Mouse (Mus musculus): ENCODE measurements at regions not wholly inside any gene's neighbourhood (a gene's known extent, or its start where the extent isn't known, plus 50 kb on each side); places are given as distances from the start of the nearest gene placed in this dataset.
A peak's percentile ranks its signal among the peaks of the same experiment; 100 is the strongest.

GRCm38 (mm10) chr15:68430486-68430885 is 1929.8 kb upstream of the Lrrc6 start:
- H3K27me3 ChIP-seq (replicated peaks): no peaks in the 10 kb centered on the region
- H3K79me2 ChIP-seq (replicated peaks; ENCODE audit: control insufficient read depth, extremely low read depth, insufficient read depth, poor library complexity, severe bottlenecking): no peaks in the 10 kb centered on the region
- H3K36me3 ChIP-seq (replicated peaks in 1 of 2; ENCODE audit: control insufficient read depth in 1 of 2, insufficient read depth in 1 of 2, low read length in 1 of 2): no peaks in the 10 kb centered on the region
- TF ChIP-seq ETS1 (conservative IDR thresholded peaks at IDR 0.05; ENCODE audit: low read depth, low read length) (no peak), POLR2AphosphoS2 (IDR thresholded peaks at IDR 0.05; ENCODE audit: low read depth, low read length) (no peak), ZNF384 (IDR thresholded peaks at IDR 0.05; ENCODE audit: low read depth, low read length) (no peak), UBTF (IDR thresholded peaks at IDR 0.05; ENCODE audit: low read depth, low read length) (no peak), E2F4 (IDR thresholded peaks at IDR 0.05; ENCODE audit: insufficient replicate concordance, low read depth, low read length) (no peak), HCFC1 (IDR thresholded peaks at IDR 0.05; ENCODE audit: low read depth, low read length) (no peak), CHD2 (IDR thresholded peaks at IDR 0.05; ENCODE audit: low read length) (no peak), KAT2A (IDR thresholded peaks at IDR 0.05; ENCODE audit: insufficient replicate concordance, low read length) (no peak), NRF1 (IDR thresholded peaks at IDR 0.05; ENCODE audit: low read depth, low read length) (no peak), ZKSCAN1 (IDR thresholded peaks at IDR 0.05; ENCODE audit: borderline replicate concordance, low read depth, low read length) (no peak), CTCF (conservative IDR thresholded peaks at IDR 0.05 in 1 of 2, IDR thresholded peaks at IDR 0.05 in 1 of 2; ENCODE audit: low read depth in 2 of 2, low read length in 2 of 2) (no peak)
- dilution Hi-C loops (cut with MboI; ENCODE audit: extremely low pct_ligation_motif_present, extremely low pct_unique_long_range_greater_than_20kb, low sequenced_read_pairs): no loop called here
- no peak overlapping the region for H3K4me3 ChIP-seq (replicated peaks in 1 of 3; ENCODE audit: low read depth in 2 of 3, low read length in 2 of 3, poor library complexity in 1 of 3)
- H3K9ac ChIP-seq (ENCODE audit: insufficient read depth, low read depth): no peak overlapping the region
- no peak overlapping the region for H3K4me2 ChIP-seq (ENCODE audit: insufficient read depth, low read depth, poor library complexity, severe bottlenecking)
- no peaks in the 10 kb centered on the region; a peak in 1 of 4 replicates for H3K4me1 ChIP-seq (ENCODE audit: control insufficient read depth in 1 of 2, insufficient read depth in 2 of 2)
- in situ Hi-C loops (cut with MboI; ENCODE audit: low pct_ligation_motif_present, low pct_unique_long_range_greater_than_20kb, low sequenced_read_pairs): no loop called here
- DNase-seq (ENCODE audit: extremely low read depth): no peak
- H3K27ac ChIP-seq (ENCODE audit: insufficient read depth, low read depth): no peak overlapping the region
- peaks cover 5% of the 10 kb centered on the region for H3K9me3 ChIP-seq (replicated peaks; ENCODE audit: low read length)

DNA sequence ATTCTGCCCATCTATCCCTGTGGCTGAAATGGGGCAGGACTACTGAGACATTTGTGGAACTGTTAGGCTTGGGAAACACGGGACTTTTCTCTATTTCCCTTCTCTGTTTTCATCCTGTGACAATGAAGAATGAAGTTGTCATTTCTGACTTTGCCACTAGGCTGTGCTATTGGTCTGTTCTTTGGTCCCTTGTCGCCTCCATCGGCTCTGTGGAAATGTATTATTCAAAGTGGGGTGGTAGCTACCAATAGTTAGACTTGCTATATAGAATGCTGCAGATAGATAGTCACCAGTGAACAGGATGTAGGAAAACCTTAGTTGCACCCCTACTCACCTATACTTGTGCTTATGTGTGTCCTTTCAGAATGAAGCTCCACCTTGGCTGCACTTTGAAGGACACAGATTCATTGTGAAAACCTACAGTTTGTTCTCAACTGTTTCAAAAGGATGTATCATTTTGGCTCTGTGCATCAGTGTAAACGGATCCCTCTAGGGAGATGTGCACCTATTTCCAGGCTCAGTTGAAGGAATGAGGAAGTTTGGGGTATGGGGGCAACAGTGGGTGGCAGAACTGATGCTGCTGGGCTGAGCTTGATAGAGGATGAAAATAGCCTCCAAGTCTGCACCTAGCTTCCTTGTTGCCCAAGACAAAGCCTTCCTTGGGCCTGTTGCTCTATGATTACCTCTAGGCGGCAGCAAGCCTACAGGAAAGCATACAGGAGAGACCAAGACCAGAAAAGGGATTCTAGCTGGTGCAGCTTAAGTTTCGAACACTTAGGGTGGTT is 1927.9 kb upstream of the Lrrc6 start:
- peaks cover 1% of the 10 kb centered on the region for H3K9me3 ChIP-seq (replicated peaks; ENCODE audit: low read length)
- no peak overlapping the region for H3K9ac ChIP-seq (ENCODE audit: insufficient read depth, low read depth)
- no peak overlapping the region for H3K4me2 ChIP-seq (ENCODE audit: insufficient read depth, low read depth, poor library complexity, severe bottlenecking)
- H3K79me2 ChIP-seq (replicated peaks; ENCODE audit: control insufficient read depth, extremely low read depth, insufficient read depth, poor library complexity, severe bottlenecking): no peaks in the 10 kb centered on the region
- no peaks in the 10 kb centered on the region; a peak in 1 of 4 replicates for H3K4me1 ChIP-seq (ENCODE audit: control insufficient read depth in 1 of 2, insufficient read depth in 2 of 2)
- in situ Hi-C loops (cut with MboI; ENCODE audit: low pct_ligation_motif_present, low pct_unique_long_range_greater_than_20kb, low sequenced_read_pairs): no loop called here
- H3K27ac ChIP-seq (ENCODE audit: insufficient read depth, low read depth): no peak overlapping the region
- TF ChIP-seq CTCF (conservative IDR thresholded peaks at IDR 0.05 in 1 of 2, IDR thresholded peaks at IDR 0.05 in 1 of 2; ENCODE audit: low read depth in 2 of 2, low read length in 2 of 2) (peak; percentile 49 to 53), MAFK (IDR thresholded peaks at IDR 0.05; ENCODE audit: insufficient replicate concordance, low read length) (no peak), NRF1 (IDR thresholded peaks at IDR 0.05; ENCODE audit: low read depth, low read length) (no peak), RAD21 (IDR thresholded peaks at IDR 0.05; ENCODE audit: low read depth, low read length) (peak; percentile 55)
- H3K27me3 ChIP-seq (replicated peaks): no peaks in the 10 kb centered on the region
- dilution Hi-C loops (cut with MboI; ENCODE audit: extremely low pct_ligation_motif_present, extremely low pct_unique_long_range_greater_than_20kb, low sequenced_read_pairs): no loop called here
- no peaks in the 10 kb centered on the region for H3K36me3 ChIP-seq (replicated peaks in 1 of 2; ENCODE audit: control insufficient read depth in 1 of 2, insufficient read depth in 1 of 2, low read length in 1 of 2)
- DNase-seq (ENCODE audit: extremely low read depth): peak; percentile 29
- no peak overlapping the region for H3K4me3 ChIP-seq (replicated peaks in 1 of 3; ENCODE audit: low read depth in 2 of 3, low read length in 2 of 3, poor library complexity in 1 of 3)

Data from CH12.LX (cell line).